Mouse (Mus musculus) urinary bladder, adult 2 months (tissue): ENCODE results near the gene Pcbp1. TPM values are rescaled to one million over a fixed set of nuclear protein-coding genes. Genes with fewer than 3 reads are reported as not detected.
"Not testable (repeated sequence)": the region's sequence is repeated elsewhere in the genome, so short reads cannot be mapped to it uniquely, and the experiment has no call there.

ENCODE experiments used
- DNase-seq: peaks from one replicate; pipeline ENCODE4 v3.0.0; 2022; ENCODE audit warnings: low spot score
- polyA plus RNA-seq: library from polyadenylated mRNA; depleted of rRNA; stranded (reverse); fragments of >200 nt; gene quantifications from 2 replicates; pipeline ENCODE4 v1.2.3, GENCODE M21; 2012; rRNA removed

The Pcbp1 gene
- polyA plus RNA-seq, result 153 and 183 TPM in 2 replicates

DNA sequence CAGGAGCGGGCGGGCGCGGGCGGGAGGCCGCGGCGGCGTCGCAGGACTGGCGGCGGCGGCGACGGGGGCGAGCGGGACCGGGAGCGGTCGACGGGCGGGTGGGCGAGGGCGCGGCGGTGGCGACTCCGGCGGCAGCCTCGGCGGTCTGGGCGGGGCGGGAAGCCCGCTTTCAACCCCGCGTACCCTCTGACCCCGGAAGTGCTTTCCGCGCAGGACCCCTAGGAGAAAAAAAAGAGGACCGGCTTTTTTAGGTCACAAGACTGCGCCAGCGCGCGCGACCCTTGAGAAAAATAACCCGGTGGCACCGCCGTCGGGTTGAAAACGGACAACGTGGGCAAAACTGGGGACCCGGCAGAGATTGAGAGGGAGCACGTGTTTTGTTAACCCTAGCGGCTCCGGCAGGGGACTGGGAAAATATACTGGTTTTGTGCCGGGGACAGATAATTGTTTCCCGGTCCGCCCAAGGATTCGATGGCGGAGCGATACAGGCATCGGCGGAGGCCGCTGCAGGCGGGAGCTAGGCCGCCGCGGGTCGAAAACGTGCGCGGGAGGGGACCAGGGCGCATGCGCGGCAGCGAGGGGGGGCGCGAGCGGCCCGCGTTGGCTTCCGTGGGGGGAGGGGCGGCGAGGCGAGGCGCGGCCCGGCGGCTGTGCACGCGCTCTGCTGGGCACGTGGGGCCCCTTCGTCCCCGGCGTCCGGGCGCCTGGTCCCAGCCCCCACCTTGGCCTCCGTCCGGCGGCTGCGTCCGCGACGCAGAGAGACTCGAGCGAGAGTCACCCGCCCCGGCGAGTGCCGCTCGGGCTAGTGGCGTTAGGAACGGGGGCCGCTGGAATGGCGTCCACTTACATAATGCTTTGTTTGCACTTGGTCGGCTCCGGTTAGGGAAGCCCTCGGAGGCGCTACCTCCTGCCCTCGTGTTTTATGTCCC is at the start of gene Pcbp1:
Pcbp1 (minus strand) TSS at position 290 of the 929 bp plus-strand sequence.
- DNase-seq, result peak; percentile 100

DNA sequence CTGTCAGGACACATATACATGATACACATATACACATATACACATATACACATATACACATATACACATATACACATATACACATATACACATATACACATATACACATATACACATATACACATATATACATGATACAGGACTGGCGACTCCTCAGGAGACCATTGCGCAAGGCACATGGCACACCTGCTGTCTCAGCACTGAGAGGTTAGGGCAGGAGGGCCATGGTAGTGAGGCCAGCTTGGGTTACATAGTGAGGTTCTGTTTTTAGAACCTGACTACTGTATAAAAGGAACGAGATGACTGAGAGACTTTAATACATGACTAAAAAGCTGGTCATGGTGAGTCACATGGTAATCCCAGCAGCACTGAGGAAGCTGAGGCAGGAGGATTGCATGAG is 48.4 kb upstream of the Pcbp1 start:
- DNase-seq, result no peak

DNA sequence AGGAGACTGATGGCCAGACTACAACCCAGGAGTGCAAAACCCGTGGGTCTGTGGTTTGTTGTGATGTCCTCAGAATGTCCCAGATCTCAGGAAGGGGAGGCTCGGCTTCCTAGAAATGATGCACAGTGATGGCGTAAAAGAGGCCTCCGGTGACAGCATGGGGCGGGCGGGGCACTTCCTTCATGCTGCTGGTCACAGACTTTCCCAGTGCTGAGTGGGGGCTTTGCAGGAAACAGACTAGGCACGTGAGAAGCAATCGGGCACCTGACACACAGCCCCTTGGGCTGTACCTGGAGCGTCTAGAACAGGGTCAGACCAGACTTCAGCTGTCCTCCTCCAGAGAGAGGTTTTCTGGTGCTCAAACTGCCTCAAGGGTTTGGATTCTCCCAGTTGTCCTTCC is 44.7 kb upstream of the Pcbp1 start:
- DNase-seq, result no peak

DNA sequence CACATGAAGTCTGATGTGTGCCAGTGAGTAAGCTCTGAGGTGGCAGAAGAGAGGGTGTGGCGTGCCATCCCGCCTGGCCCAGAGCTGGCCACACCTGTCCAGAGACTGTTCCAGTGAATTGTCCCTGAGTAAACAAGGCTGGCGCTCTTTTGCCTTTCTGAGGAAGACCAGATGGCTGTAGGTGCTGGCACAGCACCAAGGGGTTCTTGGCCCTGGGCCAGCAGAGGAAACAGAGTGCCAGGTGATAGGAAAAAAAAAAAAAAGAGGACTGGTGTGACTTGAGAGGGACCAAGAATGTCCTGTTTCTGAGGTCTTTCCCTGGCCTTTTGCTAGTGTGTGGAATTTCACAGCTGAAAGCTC is 43.3 kb upstream of the Pcbp1 start:
- DNase-seq, result no peak

DNA sequence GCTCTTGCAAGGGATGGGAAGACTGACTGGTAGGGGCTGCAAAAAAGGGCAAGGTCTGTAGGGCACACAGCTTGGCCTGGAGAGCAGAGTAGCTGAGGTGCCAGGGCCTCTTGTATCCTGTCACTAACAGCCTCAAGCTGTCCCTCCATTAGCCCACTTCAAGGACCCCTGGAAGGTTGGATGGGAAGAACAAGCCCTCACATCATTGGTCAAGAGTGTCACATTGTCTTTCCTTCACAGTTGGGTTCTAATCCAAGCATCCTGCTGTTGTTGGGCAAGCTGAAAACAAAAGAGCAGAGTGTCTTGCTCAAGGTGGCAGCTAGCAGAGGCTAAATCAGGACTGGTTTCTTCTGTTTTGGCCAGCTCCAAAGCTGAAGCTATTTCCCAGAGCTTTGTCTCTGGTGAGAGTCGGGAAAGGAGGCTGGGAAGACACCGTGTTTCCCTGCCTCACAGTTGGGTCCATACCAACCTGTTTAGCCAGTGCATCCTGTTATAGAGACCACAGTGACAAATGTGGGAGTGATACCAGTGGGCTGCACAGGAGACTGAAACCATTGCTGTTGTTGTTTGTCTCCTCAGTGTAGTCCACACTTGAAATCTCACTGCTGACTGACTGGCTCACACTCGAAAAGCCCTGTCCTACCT is 42.8 kb upstream of the Pcbp1 start:
- DNase-seq, result no peak

DNA sequence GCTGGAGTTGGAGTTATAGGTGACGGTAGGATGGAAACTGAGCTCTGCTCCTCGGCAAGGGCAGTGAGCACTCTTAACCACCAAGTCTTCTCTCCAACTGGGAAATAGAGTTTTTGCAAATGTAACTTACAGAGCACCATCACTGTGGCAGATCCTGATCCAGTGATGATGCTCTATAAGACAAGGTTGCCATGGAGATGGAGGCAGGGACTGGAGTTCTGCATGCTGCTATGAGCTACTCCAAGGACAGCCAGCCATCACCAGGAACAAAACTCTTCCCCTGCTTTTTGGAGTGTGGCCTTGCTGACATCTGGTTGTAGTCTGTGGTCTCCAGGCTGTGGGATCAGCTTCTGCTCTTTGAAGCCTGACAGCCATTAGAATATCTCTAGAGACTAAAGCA is 39.7 kb upstream of the Pcbp1 start:
- DNase-seq, result no peak

DNA sequence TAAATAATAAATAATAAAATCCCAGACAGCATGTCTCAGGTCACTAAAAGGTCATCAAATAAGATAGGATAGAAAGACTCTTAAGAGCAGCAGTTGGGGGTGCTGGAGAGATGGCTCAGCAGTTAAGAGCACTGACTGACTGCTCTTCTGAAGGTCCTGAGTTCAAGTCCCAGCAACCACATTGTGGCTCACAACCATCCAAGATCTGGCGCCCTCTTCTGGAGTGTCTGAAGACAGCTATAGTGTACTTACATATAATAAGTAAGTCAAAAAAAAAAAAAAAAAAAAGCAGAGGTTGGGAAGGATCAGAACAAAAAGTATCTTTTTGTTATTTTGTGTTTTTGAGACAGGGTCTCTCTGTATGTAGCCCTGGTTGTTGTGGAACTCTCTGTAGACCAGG is 31.1 kb upstream of the Pcbp1 start:
- not testable (repeated sequence) for DNase-seq

DNA sequence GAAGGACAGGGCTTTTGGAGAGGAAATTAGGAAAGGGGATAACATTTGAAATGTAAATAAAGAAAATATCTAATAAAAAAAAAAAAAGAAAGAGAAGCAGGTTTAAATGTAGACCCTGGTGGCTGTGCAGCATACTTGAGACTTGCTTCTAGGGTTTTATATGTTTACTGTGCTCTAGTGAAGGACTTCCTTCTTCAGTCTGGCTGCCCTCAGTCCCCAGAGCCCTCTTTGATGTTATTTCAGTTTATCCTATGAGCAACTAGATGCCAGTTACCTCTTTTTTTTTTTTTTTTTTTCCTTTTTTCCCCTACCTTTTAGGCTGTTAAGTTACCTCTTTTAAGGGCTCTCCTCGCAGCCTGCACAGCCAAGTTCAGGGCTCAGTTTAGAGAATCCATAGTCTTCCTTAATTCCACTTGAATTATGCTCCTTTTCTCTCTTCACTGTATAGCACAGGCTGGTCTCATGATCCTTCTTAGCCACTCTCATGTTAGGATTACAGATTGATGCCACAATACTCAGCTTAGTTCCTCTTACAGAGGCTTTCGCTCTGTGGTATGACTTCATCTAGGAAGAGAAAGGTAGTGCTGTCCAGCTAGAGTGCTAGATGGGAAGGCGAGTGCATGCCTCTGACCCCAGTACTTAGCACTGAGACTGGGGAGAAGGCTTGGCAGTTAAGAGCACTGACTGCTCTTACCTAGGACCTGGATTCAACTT is 30.4 kb upstream of the Pcbp1 start:
- no peak for DNase-seq

DNA sequence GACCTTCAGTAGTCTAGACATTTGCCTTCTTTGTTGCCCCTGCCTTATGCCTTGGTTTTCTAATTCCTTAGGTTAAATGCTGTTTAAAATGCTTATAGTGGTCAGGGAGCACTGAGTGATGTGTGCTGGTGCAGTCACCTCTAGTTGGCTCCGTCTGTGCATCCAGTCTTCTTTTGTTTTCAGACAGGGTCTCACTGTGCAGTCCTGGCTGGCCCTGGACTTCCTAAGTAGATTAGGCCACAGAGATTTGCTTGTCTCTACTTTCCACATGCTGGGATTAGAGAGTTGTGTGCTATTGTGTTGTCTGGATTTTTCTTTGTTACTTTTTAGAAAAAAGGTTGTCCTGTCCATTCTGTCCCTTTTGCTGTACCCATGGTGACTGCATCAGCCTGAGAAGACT is 24.5 kb upstream of the Pcbp1 start:
- no peak for DNase-seq

DNA sequence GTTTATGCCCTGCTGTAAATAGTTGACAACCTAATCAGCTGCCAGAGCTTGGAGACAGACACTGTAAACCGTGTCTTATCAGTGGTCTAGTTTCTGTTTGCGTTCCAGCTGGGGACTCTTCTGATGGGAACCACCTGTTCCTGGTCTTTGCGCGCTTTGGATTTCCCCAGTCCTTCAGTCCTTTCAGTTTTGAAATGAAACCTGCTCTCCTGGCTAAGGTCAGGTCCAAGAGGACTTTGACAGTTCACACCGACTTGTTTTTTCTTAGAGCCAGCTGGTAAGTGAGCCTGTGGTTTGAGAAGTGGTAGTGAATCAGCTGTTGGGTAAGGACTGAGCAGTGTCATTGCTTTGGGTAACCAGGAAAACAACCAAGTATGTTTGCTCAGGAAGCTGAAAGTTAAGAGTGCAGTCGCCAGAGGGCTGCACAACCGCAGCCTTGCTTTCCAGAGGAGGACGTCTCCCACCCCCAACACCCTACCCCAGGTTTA is 21.8 kb upstream of the Pcbp1 start:
- no peak for DNase-seq

DNA sequence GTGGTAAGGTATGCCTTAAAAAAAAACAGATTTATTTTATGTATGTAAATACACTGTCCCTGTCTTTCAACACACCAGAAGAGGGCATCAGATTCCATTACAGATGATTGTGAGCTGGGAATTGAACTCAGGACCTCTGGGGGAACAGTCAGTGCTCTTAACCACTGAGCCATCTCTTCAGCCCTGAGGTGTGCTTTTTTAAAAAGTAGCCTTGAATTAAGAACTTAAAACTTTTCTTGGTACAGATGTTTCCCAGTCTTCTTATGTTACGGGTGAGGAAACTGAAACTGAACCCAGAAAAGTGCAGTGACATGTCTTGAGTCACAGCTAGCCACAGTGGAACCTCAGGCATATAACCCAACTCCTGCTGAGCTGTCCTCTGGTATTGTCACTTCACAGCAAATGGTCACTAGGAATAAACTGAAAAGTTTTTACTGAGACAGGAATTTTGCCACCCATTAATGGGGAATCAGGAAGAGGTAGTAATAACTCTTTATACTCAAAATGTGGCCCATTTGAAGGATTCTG is 21.2 kb upstream of the Pcbp1 start:
- DNase-seq, result no peak

DNA sequence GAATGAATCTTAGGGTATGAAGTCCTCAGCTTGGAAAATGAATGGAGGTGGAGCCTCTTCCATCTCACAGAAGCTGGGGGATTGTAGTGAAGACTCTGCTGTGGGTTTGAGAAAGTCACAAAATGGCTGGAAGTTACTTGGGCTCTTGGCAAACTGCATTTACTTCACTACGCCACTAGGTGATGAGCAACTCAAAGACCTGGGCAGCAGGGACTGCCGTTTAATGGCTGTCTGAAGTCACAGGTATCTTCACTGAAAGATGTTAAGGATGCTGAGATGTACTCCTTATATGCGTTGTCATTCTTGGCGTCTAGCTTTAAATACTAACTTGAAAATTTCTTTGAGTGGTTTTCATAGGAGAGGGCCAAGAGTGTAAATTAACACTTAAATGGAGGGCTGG is 19.1 kb upstream of the Pcbp1 start:
- no peak for DNase-seq

DNA sequence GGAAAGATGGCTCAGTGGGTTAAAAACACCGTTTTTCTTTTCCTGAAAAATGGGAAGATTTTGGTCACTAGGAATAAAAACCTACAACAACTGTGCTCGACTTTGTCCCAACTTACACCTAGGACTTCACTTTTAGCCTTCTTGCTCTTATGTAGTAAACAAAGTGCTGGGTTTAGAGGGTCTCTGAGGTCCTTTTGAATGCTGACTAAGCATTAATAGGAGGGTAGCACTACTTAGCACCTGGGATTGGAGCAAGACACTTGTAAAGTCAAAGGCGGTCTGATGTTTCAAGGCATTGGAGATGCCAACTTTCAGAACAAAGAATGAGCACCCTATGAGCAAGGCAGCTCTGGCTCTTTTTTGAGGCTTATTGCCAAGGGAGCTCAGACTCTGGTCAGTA is 17.7 kb upstream of the Pcbp1 start:
- DNase-seq, result no peak

DNA sequence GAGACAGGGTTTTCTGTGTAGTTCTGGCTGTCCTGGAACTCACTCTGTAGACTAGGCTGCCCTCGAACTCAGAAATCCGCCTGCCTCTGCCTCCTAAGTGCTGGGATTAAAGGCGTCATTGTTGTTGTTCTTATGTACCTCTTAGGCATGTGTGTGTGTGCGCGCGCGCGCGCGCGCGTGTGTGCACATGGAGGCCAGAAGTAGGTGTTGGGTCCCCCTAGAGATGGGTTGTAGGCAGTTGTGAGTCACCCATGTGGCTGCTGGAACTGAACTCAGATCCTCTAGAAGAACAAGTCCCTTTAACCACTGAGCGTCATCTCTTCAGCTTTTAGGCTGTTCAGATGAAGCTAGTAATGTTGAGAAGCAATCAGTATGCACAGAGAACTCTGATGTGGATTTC is 16.9 kb upstream of the Pcbp1 start:
- DNase-seq, result no peak

DNA sequence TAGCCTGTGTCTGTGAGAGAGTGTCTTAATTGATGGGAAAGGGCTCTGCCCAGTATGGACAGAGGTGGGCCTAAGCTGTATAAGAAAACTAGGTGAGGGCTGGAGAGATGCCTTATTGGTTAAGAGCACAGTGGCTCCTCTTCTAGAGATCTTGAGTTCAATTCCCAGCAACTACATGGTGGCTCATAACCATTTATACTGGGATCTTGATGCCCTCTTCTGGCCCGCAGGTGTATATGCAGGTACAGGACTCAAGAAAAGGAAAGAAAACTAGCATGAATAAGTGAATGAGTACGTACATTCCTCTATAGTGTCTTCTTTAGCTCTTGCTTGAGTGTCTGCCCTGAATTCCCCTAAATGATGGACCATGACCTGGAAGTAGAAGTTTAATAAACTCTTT is 15.5 kb upstream of the Pcbp1 start:
- no peak for DNase-seq

DNA sequence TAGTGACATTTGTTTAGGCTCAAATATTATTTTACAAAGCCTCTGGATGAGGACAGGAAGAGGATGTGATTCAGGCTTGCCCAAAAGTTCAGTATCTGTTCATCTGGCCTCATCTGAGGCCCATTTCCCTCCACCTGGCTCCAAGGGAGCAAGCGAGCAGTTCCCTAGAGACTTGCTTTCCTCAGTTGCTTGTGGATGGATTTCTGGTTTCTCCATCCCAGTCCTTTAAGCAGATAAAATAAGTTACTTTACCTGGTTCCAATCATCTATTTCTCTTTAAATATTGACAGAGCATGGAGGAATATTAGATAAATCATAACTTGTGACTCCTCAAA is 2.3 kb upstream of the Pcbp1 start:
- no peak for DNase-seq

DNA sequence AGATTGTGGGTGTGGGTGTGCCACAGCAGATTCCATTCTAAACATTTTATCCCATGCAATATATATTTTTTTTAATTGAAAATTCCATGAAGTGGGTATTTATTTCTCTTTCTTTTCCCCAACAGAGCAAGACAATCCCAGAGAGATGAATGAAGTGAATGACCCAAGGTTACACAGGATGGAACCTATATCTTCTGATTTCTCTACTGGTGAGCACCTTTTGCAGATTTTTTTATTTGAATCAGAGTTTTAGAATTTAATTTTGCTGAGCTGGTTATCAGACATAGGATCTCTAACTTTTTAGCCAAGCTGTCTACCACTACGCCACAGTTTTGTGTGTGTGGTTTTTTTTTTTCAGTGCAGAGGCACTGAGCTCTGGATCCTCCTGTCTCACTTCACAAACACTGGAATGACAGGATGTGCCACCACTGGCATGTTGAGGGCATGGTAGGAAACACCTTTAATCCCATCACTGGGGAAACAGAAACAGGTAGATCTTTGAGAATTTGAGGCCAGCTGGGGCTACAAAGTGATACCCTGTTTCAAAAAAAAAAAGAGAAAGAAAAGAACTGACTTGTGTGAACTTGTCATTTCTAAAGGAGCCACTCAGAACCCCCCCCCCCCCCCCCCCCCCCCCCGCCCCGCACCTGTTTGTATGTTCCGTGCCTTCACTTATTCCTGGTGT is 1.8 kb upstream of the Pcbp1 start:
- DNase-seq, result no peak

DNA sequence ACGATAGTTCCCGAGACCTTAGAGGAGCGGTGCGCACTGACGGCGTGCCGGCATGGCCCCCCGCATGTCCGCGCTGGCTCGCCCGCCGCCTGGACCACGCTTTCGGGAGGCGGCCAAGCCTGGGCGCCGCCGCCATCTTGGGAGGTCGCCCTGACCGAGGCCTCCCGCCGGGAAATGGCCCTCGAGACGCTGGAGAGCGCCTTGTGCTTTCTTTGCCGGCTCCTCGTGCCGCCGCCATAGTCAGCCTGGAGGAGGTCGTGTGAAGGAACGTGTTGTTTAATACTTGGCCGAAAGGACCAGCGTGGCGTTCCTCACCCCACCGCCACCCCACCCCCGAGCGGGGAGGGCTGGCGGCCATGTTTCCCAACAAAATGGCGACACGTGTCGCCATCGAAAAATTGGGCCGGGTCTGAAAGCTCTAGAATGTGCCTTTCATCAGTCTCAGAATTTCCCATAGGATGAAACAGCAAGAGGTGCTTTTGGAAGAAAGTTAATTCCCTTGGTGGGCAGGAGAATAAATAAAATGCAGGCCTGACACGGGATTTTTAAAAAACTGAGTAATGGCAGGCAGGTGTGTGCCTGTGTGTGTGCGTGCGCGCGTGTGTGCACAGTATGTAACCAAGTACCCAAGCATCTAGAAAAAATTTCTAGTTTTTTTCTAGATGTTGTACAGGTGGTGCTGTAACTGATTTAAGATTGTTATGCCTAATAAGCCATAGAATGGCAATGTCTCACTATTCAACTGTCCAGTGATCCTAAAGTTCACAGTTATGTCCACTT is 1.0 kb upstream of the Pcbp1 start:
- DNase-seq, result peak; percentile 95

DNA sequence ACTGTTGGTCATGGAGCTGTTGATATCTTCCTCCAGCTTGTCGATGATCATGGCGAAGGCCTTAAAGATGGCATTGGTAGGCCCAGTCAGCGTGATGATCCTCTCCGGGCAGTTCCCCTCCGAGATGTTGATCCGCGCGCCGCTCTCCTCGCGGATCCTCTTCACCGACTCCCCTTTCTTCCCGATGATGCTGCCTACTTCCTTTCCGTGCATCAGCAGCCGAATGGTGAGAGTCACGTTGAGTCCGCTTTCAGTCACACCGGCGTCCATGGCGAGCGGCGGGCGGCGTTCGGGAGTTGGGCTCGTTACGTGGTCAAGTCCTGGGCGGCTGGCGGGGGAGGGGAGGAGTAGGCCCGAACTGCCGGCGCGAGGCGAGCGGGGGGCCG is 482 bp downstream of the Pcbp1 start:
- DNase-seq, result no peak

DNA sequence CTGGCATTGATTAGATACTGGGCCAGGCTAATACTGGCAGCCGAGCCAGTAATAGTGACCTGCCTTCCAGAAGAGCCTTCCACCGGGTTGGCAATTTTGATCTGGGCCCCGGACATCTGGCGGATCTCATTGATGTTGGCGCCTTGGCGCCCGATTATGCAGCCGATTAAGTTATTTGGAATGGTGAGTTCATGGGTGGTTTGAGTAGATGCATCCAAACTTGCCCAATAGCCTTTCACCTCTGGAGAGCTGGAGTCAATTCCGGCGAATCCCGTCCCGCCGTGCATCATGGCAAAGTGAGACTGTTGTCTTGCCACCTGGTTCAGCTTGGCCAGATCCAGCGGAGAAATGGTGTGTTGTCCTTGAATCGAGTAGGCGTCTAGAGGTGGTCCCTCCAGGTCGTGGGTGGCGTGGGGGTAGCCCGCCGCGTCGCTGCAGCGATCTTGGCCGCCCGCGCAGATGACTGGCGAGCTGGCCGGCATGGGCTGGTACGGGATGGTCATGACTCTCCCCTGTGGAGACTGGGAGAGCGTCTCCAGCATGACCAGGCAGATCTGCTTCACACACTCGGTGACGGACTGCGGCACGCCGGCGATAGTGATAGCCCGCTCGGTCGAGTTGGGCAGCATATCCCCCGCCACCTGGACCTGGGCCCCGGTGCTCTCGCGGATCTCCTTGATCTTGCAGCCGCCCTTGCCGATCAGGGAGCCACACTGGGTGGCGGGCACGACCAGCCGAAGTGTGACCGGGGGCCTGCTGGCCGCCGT is 1.1 kb downstream of the Pcbp1 start:
- DNase-seq, result no peak
